Mouse (Mus musculus) layer of hippocampus, postnatal 25 days (tissue): Measurements from ENCODE around the gene Ackr3. TPM values are rescaled to one million over a fixed set of nuclear protein-coding genes. Genes with fewer than 3 reads are reported as not detected.
A peak's percentile ranks its signal among the peaks of the same experiment; 100 is the strongest.

Source experiments
- DNase-seq, 2 experiments: peaks; one replicate each; pipeline ENCODE4 v3.0.0; 2022; ENCODE audit warnings: mixed read lengths in 2 of 2, low spot score in 1 of 2; ENCODE audit errors: extremely low spot score in 1 of 2
- total RNA-seq, 2 experiments: library from RNA; stranded (reverse); gene quantifications; 2 replicates each; pipeline ENCODE4 v1.2.3; 2021

Ackr3 gene
- total RNA-seq, 2 experiments from 2014 or later, result 15.5 to 16.7 TPM

- DNase-seq, result no peak
Measured at GRCm38 (mm10) chr1:90203341-90203740, 439 bp upstream of the Ackr3 start.

GRCm38 (mm10) chr1:90204821-90205220, 1.0 kb downstream of the Ackr3 start:
- DNase-seq, result no peak

GRCm38 (mm10) chr1:90205223-90205622, 1.4 kb downstream of the Ackr3 start:
- DNase-seq, result peak; percentile 33 to 37

GRCm38 (mm10) chr1:90206684-90207083, 2.9 kb downstream of the Ackr3 start:
- DNase-seq, result no peak

GRCm38 (mm10) chr1:90207279-90207678, 3.5 kb downstream of the Ackr3 start:
- no peak for DNase-seq

- DNase-seq, result no peak
Measured at GRCm38 (mm10) chr1:90207739-90208502, 4.1 kb downstream of the Ackr3 start.

- DNase-seq, result no peak
Measured at GRCm38 (mm10) chr1:90208503-90208860, 4.7 kb downstream of the Ackr3 start.

- no peak for DNase-seq
Measured at GRCm38 (mm10) chr1:90209069-90209468, 5.3 kb downstream of the Ackr3 start.

GRCm38 (mm10) chr1:90209741-90210140, 6.0 kb downstream of the Ackr3 start:
- DNase-seq, result no peak

GRCm38 (mm10) chr1:90210346-90210745, 6.6 kb downstream of the Ackr3 start:
- DNase-seq, result no peak

GRCm38 (mm10) chr1:90210761-90211160, 7.0 kb downstream of the Ackr3 start:
- no peak for DNase-seq

GRCm38 (mm10) chr1:90212376-90212775, 8.6 kb downstream of the Ackr3 start:
- no peak for DNase-seq

GRCm38 (mm10) chr1:90212901-90213300, 9.1 kb downstream of the Ackr3 start:
- DNase-seq, result no peak

- no peak for DNase-seq
Measured at GRCm38 (mm10) chr1:90214021-90214420, 10.2 kb downstream of the Ackr3 start.

- no peak for DNase-seq
Measured at GRCm38 (mm10) chr1:90214926-90215325, 11.1 kb downstream of the Ackr3 start.

- no peak for DNase-seq
Measured at GRCm38 (mm10) chr1:90215881-90216280, 12.1 kb downstream of the Ackr3 start.

GRCm38 (mm10) chr1:90216395-90216794, 12.6 kb downstream of the Ackr3 start:
- DNase-seq, result no peak

GRCm38 (mm10) chr1:90220280-90220679, 16.5 kb downstream of the Ackr3 start:
- no peak for DNase-seq

- DNase-seq, result no peak
Measured at GRCm38 (mm10) chr1:90220844-90221243, 17.1 kb downstream of the Ackr3 start.

GRCm38 (mm10) chr1:90221811-90222361, 18.1 kb downstream of the Ackr3 start:
- DNase-seq, result peak in 1 of 2 experiments; percentile 49

GRCm38 (mm10) chr1:90222427-90222901, 18.7 kb downstream of the Ackr3 start:
- no peak for DNase-seq

GRCm38 (mm10) chr1:90223006-90223405, 19.2 kb downstream of the Ackr3 start:
- DNase-seq, result no peak
